Mouse (Mus musculus) spleen, postnatal 14 days (tissue): ENCODE results near the gene Tex9.
"Not testable (repeated sequence)": the region's sequence is repeated elsewhere in the genome, so short reads cannot be mapped to it uniquely, and the experiment has no call there.

Experiments used
- DNase-seq, 2 experiments: peaks; one replicate each; pipeline ENCODE4 v3.0.0; 2021 to 2022; ENCODE audit warnings: low spot score in 2 of 2

Gene Tex9

GRCm38 (mm10) chr9:72479276-72479675 is 12.7 kb downstream of the Tex9 start:
- DNase-seq: no peak

- DNase-seq: no peak
These were observed 14.7 kb downstream of the Tex9 start for GRCm38 (mm10) chr9:72477306-72477705.

- DNase-seq: no peak
These were observed 16.5 kb downstream of the Tex9 start for GRCm38 (mm10) chr9:72475511-72475910.

DNA sequence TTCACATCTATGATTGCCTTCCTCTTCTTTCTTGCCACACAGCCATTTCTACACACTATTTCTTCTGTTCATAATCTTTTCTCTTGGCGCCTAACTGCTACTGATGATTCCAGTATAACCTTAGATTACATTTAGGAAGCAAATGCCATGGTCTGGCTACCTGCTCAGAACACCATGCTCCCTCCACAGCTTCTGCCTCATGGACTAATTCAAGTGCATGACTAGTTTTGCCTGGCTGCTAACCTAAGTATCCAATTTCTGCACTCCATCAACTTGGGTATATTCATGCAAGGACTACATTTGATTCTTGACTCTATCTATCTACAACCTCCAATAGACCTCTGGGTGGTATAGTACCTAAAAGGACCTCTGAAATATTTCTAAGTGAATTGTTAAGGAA is 22.2 kb downstream of the Tex9 start:
- DNase-seq: no peak

DNA sequence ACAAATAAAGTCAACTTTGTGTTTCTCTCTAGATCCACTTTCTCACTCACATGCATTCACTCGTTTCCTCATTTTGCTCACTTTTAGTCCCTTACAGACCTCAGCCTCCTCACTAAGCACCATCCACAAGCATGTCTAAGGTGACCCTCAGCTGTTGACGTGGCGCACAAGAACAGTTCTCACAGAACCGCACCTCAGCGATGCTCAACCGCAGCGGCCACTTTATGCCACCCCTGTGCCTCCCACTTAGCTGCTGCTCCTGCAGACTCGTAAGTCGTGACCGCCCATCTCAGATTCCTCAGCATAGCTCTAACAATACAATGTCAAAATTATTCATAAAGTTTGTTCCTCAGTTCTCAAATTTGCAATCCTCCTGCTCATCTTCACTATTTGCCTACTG is 23.4 kb downstream of the Tex9 start:
- no peak for DNase-seq

GRCm38 (mm10) chr9:72467551-72468407 is 24.2 kb downstream of the Tex9 start:
- DNase-seq: peak in 1 of 2 experiments; percentile 31

GRCm38 (mm10) chr9:72465754-72466181 is 26.2 kb downstream of the Tex9 start:
- DNase-seq: no peak

- DNase-seq: no peak
These were observed 27.2 kb downstream of the Tex9 start for GRCm38 (mm10) chr9:72464806-72465205.

DNA sequence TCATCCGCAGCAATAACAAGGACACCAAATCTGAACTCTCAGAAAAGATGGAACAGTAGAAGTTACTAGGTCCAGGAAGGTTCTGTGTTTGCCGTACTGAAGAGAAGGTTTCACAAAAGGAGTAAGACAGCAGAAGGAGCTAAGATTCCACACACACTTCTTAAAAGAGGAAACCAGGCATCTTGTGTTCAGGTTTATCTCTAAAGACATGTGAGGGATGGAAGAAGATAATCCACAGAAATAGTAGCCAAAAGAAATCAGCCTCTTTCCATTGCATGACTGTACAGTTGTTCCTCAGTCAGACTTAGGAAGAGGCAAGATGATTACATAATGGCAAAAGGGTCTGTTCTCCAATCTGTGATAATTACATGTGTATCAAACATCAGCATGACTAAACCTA is 29.6 kb downstream of the Tex9 start:
- no peak for DNase-seq

- DNase-seq: no peak
These were observed 31.2 kb downstream of the Tex9 start for GRCm38 (mm10) chr9:72460767-72461166.

- no peak for DNase-seq
These were observed 32.3 kb downstream of the Tex9 start for GRCm38 (mm10) chr9:72459703-72460102.

- peak; percentile 39 to 70 for DNase-seq
These were observed 33.8 kb downstream of the Tex9 start for GRCm38 (mm10) chr9:72458233-72458632.

DNA sequence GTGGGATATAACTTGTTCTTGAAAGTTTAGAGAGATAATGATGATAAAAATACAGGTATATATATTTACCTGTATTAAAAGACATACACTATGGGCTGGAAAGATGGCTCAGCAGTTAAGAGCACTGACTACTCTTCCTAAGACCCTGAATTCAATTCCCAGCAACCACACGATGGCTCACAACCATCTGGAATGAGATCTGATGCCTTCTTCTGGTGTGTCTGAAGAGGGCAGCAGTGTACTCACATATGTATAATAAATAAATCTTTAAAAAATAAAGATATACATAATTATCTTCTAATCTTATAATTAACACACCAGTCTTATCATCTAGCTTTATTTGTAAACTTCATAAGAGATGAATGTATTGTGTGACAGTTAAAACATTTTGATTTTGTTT is 35.6 kb downstream of the Tex9 start:
- no peak for DNase-seq

DNA sequence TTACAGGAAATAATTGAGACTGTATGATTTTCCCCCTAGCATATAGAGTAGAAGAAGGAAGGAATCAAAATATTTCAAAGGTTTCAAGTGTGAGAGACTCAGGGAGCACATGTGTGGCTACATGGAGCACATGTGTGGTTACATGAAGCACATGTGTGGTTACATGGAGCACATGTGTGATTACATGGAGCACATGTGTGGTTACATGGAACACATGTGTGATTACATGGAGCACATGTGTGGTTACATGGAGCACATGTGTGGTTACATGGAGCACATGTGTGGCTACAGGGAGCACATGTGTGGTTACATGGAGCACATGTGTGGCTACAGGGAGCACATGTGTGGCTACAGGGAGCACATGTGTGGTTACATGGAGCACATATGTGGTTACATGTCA is 37.7 kb downstream of the Tex9 start:
- DNase-seq: not testable (repeated sequence)

DNA sequence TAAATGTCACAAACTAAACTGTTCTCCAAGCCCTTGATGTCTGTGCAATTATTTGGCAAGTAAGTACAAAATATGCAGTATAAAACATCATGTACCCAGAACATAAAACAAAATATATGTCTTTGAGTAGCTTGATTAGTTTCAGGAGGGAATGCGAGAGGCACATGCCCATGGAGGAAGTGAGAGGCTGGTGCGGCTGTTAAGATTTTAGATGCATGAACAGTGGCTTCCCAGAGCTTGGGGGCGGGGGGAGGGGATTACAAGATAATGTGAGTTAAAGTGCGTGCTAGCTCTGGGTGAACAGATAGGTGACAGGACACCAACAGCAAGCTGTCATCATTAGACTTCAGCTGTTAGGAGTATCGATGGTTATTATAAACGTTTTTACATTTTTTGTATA is 40.9 kb downstream of the Tex9 start:
- DNase-seq: no peak

DNA sequence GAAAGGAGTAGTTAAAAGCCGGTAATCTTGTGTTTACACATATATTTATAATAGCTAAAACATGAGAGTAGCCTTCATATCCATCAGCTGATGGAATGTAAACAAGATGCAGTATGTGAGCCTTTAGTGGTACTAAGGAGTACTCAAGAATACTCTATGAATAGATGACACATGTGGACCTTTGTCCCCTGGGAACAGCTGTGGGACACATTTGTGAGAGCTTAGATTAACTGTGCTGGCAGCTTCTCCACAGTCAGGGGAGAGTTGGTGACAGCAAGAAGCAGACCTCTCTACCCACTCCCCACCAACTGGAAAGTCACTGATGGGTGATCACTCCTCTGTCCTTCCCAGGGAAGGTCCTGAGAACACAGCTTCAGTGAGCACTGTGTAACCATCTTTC is 41.6 kb downstream of the Tex9 start:
- no peak for DNase-seq

GRCm38 (mm10) chr9:72449841-72450240 is 42.2 kb downstream of the Tex9 start:
- no peak for DNase-seq

DNA sequence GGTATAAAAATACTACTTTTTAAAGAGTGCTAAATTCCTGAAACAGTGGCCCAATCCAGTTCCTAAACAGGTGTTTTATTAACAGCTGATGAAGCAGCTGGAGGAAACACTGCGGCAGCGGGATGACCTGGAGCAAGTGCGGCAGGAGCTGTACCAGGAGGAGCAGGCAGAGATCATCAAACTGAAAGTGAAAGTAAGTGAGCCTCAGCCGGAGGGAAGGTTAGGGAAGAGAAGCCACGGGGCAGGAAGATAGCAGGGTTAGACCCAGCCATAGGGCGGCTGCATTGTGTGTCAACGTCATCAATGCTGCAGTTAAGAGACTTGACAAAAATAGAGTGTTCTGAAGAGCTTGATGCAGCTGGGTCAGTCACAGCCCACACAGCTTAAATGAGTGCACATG is 42.6 kb downstream of the Tex9 start:
- DNase-seq: no peak

DNA sequence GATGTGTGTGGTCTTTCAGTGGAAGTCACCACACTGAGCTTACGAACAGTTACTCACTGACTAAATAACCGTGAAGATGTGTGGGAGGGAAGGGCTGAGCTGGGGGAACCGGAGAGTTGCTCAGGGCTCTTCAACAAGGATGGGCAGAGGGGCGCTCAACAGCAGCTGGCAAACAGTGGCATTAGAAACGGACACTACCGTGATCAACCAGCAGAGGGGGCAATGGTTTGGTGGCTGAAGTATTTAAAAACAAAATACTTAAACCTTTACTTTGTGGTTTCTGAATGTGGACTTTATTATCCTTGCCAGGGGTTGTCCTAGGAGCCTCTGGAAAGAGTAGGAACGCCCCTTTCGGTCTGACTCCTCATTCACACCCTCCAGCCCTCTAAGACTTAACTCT is 44.0 kb downstream of the Tex9 start:
- DNase-seq: peak; percentile 46 to 76

GRCm38 (mm10) chr9:72441927-72442715 is 49.9 kb downstream of the Tex9 start:
- no peak for DNase-seq

- no peak for DNase-seq
These were observed 50.8 kb downstream of the Tex9 start for GRCm38 (mm10) chr9:72440948-72441926.

GRCm38 (mm10) chr9:72440358-72440757 is 51.7 kb downstream of the Tex9 start:
- DNase-seq: no peak
